Mouse (Mus musculus) ES-E14 (cell line): ENCODE measurements around the gene Rab10. TPM values are rescaled to one million over a fixed set of nuclear protein-coding genes. Genes with fewer than 3 reads are reported as not detected.

Experiments
- DNase-seq: peaks from one replicate; pipeline ENCODE4 v3.0.0-alpha.2; 2013; ENCODE audit warnings: low read depth, low spot score
- H3K27ac ChIP-seq: 2 replicates; pipeline ENCODE4 v1.5.1; 2012; ENCODE audit warnings: low read depth, mild to moderate bottlenecking, low read length, moderate library complexity, mixed read lengths; ENCODE audit not compliant: poor library complexity, insufficient read depth, severe bottlenecking
- H3K36me3 ChIP-seq: 2 replicates; pipeline ENCODE4 v1.6.1; 2012; ENCODE audit warnings: mild to moderate bottlenecking, low read length, moderate library complexity, mixed read lengths; ENCODE audit not compliant: control insufficient read depth, poor library complexity, insufficient read depth, severe bottlenecking
- H3K4me1 ChIP-seq, 2 experiments: fragments of 150-350 bp in 1 of 2; sonication (generic) in 1 of 2; 2 replicates each; pipeline ENCODE4 v1.6.1; 2012; ENCODE audit warnings: low read length in 2 of 2, mild to moderate bottlenecking in 1 of 2, mixed read lengths in 1 of 2; ENCODE audit not compliant: control insufficient read depth in 2 of 2, insufficient read depth in 2 of 2, poor library complexity in 1 of 2
- H3K4me3 ChIP-seq, 2 experiments: fragments of 150-350 bp in 1 of 2; sonication (generic) in 1 of 2; 2 replicates each; pipeline ENCODE4 v1.5.1; 2012; ENCODE audit warnings: low read length in 2 of 2, low read depth in 1 of 2, mild to moderate bottlenecking in 1 of 2, mixed read lengths in 1 of 2; ENCODE audit not compliant: insufficient read depth in 1 of 2, poor library complexity in 1 of 2, severe bottlenecking in 1 of 2
- H3K9ac ChIP-seq: 2 replicates; pipeline ENCODE4 v1.6.1; 2012; ENCODE audit warnings: low read depth, mild to moderate bottlenecking, low read length, mixed read lengths; ENCODE audit not compliant: poor library complexity, insufficient read depth, severe bottlenecking
- H3K9me3 ChIP-seq: fragments of 150-350 bp; sonication (generic); 2 replicates; pipeline ENCODE4 v1.6.1; 2012; ENCODE audit warnings: low read depth, mild to moderate bottlenecking, low read length; ENCODE audit not compliant: control insufficient read depth, insufficient read depth
- CHD2 ChIP-seq: IDR thresholded peaks from 2 replicates; pipeline ENCODE4 v1.6.1; 2014; ENCODE audit warnings: mild to moderate bottlenecking, low read depth, low read length, inconsistent platforms
- HCFC1 ChIP-seq: IDR thresholded peaks from 2 replicates; pipeline ENCODE4 v1.6.1; 2012; ENCODE audit warnings: low read length, inconsistent platforms, borderline replicate concordance; ENCODE audit not compliant: insufficient read depth
- MAFK ChIP-seq: IDR thresholded peaks from 2 replicates; pipeline ENCODE4 v1.6.1; 2014; ENCODE audit warnings: mild to moderate bottlenecking, low read depth, low read length, inconsistent platforms; ENCODE audit not compliant: insufficient read depth
- ZC3H11A ChIP-seq: IDR thresholded peaks from 2 replicates; pipeline ENCODE4 v1.6.1; 2012; ENCODE audit warnings: low read depth, mild to moderate bottlenecking, inconsistent platforms, low read length, borderline replicate concordance
- ZNF384 ChIP-seq: IDR thresholded peaks from 2 replicates; pipeline ENCODE4 v1.6.1; 2012; ENCODE audit warnings: low read depth, low read length, inconsistent platforms
- in situ Hi-C, 2 experiments: fragments of 600-800 bp; cut with MboI; formaldehyde crosslinking; loops; one replicate each; pipeline ENCODE4 v1.15.1; 2025; ENCODE audit warnings: low sequenced_read_pairs in 2 of 2, inconsistent platforms in 1 of 2; ENCODE audit not compliant: unreplicated experiment in 2 of 2
- total RNA-seq: library from RNA; depleted of rRNA; stranded (reverse); fragments of 300-350 nt; gene quantifications from 2 replicates; pipeline ENCODE4 v1.2.3, GENCODE M21; 2012

The Rab10 gene
- total RNA-seq, 1 experiment = 73.5 TPM

GRCm38 (mm10) chr12:3291849-3292248 is 17.9 kb downstream of the Rab10 start:
- in situ Hi-C loops = loop anchor here in 1 of 2 experiments (10.0 kb wide), 1 partner anchor 63 kb away; no protein-coding TSS in a partner anchor
- Histone ChIP-seq H3K4me3 (no peak overlapping the region), H3K9ac (no peak overlapping the region), H3K36me3 (peaks cover 2% of the 10 kb centered on the region; the same call in 1 of the 2 replicates), H3K9me3 (no peaks in the 10 kb centered on the region), H3K4me1 (no peaks in the 10 kb centered on the region; a peak in 2 of 4 replicates), H3K27ac (no peak overlapping the region)
- TF ChIP-seq MAFK (no peak), CHD2 (no peak), HCFC1 (no peak), ZC3H11A (no peak), ZNF384 (no peak)
- no peak for DNase-seq

GRCm38 (mm10) chr12:3291038-3291437 is 18.7 kb downstream of the Rab10 start:
- no peaks in the 10 kb centered on the region; a peak in 2 of 4 replicates for H3K4me1 ChIP-seq
- no peak overlapping the region for H3K27ac ChIP-seq
- no peak overlapping the region for H3K9ac ChIP-seq
- DNase-seq = no peak
- TF ChIP-seq MAFK (no peak), ZNF384 (no peak), CHD2 (no peak), HCFC1 (no peak), ZC3H11A (no peak)
- in situ Hi-C loops = loop anchor here in 1 of 2 experiments (10.0 kb wide), 1 partner anchor 64 kb away; no protein-coding TSS in a partner anchor
- no peak overlapping the region for H3K4me3 ChIP-seq
- H3K9me3 ChIP-seq = no peaks in the 10 kb centered on the region
- H3K36me3 ChIP-seq = peaks cover 2% of the 10 kb centered on the region; the same call in 1 of the 2 replicates

- Histone ChIP-seq H3K9me3 (no peaks in the 10 kb centered on the region), H3K4me1 (no peaks in the 10 kb centered on the region; a peak in 2 of 4 replicates), H3K9ac (no peak overlapping the region), H3K27ac (no peak overlapping the region), H3K36me3 (peaks cover 2% of the 10 kb centered on the region; the same call in 1 of the 2 replicates), H3K4me3 (no peak overlapping the region)
- DNase-seq = no peak
- in situ Hi-C loops = no loop called here
- TF ChIP-seq CHD2 (no peak), ZC3H11A (no peak), HCFC1 (no peak), ZNF384 (no peak), MAFK (no peak)
Measured at GRCm38 (mm10) chr12:3288440-3288839, 21.3 kb downstream of the Rab10 start.

GRCm38 (mm10) chr12:3285919-3286318 is 23.9 kb downstream of the Rab10 start:
- Histone ChIP-seq H3K9ac (no peak overlapping the region), H3K36me3 (no peaks in the 10 kb centered on the region), H3K27ac (no peak overlapping the region), H3K4me1 (no peaks in the 10 kb centered on the region; a peak in 2 of 4 replicates), H3K9me3 (no peaks in the 10 kb centered on the region), H3K4me3 (no peak overlapping the region)
- DNase-seq = no peak
- no peak for TF ChIP-seq HCFC1
- no peak for TF ChIP-seq ZNF384
- no peak for TF ChIP-seq MAFK
- no peak for TF ChIP-seq ZC3H11A
- no peak for TF ChIP-seq CHD2
- in situ Hi-C loops = no loop called here

- DNase-seq = no peak
- 0 out of 2 replicates have a peak, but pooled peaks have one; percentile 14 for TF ChIP-seq MAFK
- no peak for TF ChIP-seq HCFC1
- no peak for TF ChIP-seq CHD2
- in situ Hi-C loops = no loop called here
Measured at GRCm38 (mm10) chr12:3285377-3285776, 24.4 kb downstream of the Rab10 start.

More at GRCm38 (mm10) chr12:3285377-3285776, 24.4 kb downstream of the Rab10 start:
- H3K27ac ChIP-seq = no peak overlapping the region
- no peaks in the 10 kb centered on the region for H3K4me1 ChIP-seq
- no peak overlapping the region for H3K9ac ChIP-seq
- no peak overlapping the region for H3K4me3 ChIP-seq
- no peaks in the 10 kb centered on the region for H3K9me3 ChIP-seq
- H3K36me3 ChIP-seq = no peaks in the 10 kb centered on the region
